Mouse (Mus musculus) stomach, postnatal 0 days (tissue): ENCODE results near the gene Zscan4b. TPM values are rescaled to one million over a fixed set of nuclear protein-coding genes. Genes with fewer than 3 reads are reported as not detected.
"Not testable (repeated sequence)": the region's sequence is repeated elsewhere in the genome, so short reads cannot be mapped to it uniquely, and the experiment has no call there.

Source experiments
- ATAC-seq: fragments of 200-750 bp; cut with Nextera tagmentation; 2 replicates; pipeline ENCODE4 v1.8.0; 2017; ENCODE audit not compliant: low FRiP score, low TSS enrichment
- DNase-seq: peaks from one replicate; pipeline ENCODE4 v3.0.0-alpha.2; 2016; ENCODE audit warnings: low spot score
- H3K27ac ChIP-seq: fragments of 300-500 bp; sonication (generic); replicated peaks from 2 replicates; pipeline ENCODE4 v1.5.1; 2014; ENCODE audit warnings: mild to moderate bottlenecking, control low read depth
- H3K27me3 ChIP-seq: fragments of 300-500 bp; sonication (generic); 2 replicates; pipeline ENCODE4 v1.6.1; 2014; ENCODE audit warnings: low read length; ENCODE audit not compliant: control insufficient read depth, insufficient read depth
- H3K36me3 ChIP-seq: fragments of 300-500 bp; sonication (generic); 2 replicates; pipeline ENCODE4 v1.6.1; 2014; ENCODE audit warnings: low read length, mixed read lengths; ENCODE audit not compliant: control insufficient read depth, insufficient read depth
- H3K4me1 ChIP-seq: fragments of 300-500 bp; sonication (generic); replicated peaks from 2 replicates; pipeline ENCODE4 v1.6.1; 2014; ENCODE audit warnings: antibody characterized with exemption; ENCODE audit not compliant: control insufficient read depth, insufficient read depth
- H3K4me2 ChIP-seq: fragments of 300-500 bp; sonication (generic); replicated peaks from 2 replicates; pipeline ENCODE4 v1.6.1; 2014; ENCODE audit warnings: low read depth, mild to moderate bottlenecking, control low read depth, moderate library complexity
- H3K4me3 ChIP-seq: fragments of 300-500 bp; sonication (generic); 2 replicates; pipeline ENCODE4 v1.5.1; 2014; ENCODE audit warnings: low read depth, low read length, control low read depth
- H3K9ac ChIP-seq: fragments of 300-500 bp; sonication (generic); 2 replicates; pipeline ENCODE4 v1.6.1; 2014; ENCODE audit warnings: mild to moderate bottlenecking, low read length, control low read depth, mixed read lengths
- H3K9me3 ChIP-seq: fragments of 300-500 bp; sonication (generic); 2 replicates; pipeline ENCODE4 v1.6.1; 2016; ENCODE audit warnings: low read length; ENCODE audit not compliant: control insufficient read depth
- WGBS: fragments of 180-500 bp; shearing (Covaris S2); extraction: QIAGEN DNeasy Blood & Tissue Kit; methylation state at CpG from one replicate; pipeline ENCODE4 v1.1.7; 2014; 5-methylcytosine and 5-hydroxymethylcytosine counted together
- polyA plus RNA-seq: library from polyadenylated mRNA; unstranded; fragments of >200 nt; fragmentation: Nextera tagmentation; extraction: Ambion mirVana; gene quantifications from 2 replicates; pipeline ENCODE4 v1.2.1, GENCODE M21; 2015

The Zscan4b gene
- polyA plus RNA-seq: not detected in 2 replicates

DNA sequence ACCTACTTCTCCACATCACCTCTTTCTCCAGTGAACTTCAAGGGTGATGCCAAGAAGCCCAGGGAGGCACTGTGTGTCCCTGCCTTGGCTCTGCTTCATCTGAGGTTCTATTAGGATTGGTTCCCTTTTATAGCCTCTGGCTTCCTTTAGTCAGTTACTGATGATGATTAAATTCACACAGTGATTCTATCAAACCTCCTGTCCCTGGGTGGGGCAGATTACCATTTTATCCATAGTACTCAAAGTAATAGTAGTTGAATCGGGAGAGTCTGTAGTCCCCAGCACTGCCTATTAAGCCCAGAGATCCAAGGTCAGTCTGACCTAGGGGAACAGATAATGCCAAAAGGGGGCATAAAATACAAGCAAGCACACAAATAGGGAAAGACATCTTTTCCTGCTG, at the start of gene Zscan4b:
Zscan4b (minus strand) TSS at position 101 of the 400 bp plus-strand sequence.
- H3K27me3 ChIP-seq, ATAC-seq, H3K4me3 ChIP-seq, H3K36me3 ChIP-seq, DNase-seq, H3K27ac ChIP-seq, H3K4me1 ChIP-seq, H3K9me3 ChIP-seq, H3K4me2 ChIP-seq, H3K9ac ChIP-seq: not testable (repeated sequence)
- WGBS: 95% methylated on average over 1 of the region's 1 CpGs

Other genes with a start within 250 kb of the Zscan4b start
- not detected in 2 replicates for gene Nlrp4b, start 217.3 kb downstream of the Zscan4b start, polyA plus RNA-seq
- not detected in 2 replicates for gene Vmn1r71, start 150.7 kb downstream of the Zscan4b start, polyA plus RNA-seq
- gene Zscan4c, start 100.7 kb upstream of the Zscan4b start, polyA plus RNA-seq: not detected in 2 replicates
- gene Zscan4-ps1, start 164.6 kb upstream of the Zscan4b start, polyA plus RNA-seq: not detected in 2 replicates